Mouse (Mus musculus) urinary bladder, postnatal 14 days (tissue): Measurements from ENCODE around the gene Dnajc4.
"Not testable (repeated sequence)": the region's sequence is repeated elsewhere in the genome, so short reads cannot be mapped to it uniquely, and the experiment has no call there.

Experiments used
- DNase-seq: peaks from one replicate; pipeline ENCODE4 v3.0.0; 2021; ENCODE audit warnings: low spot score

The Dnajc4 gene

DNA sequence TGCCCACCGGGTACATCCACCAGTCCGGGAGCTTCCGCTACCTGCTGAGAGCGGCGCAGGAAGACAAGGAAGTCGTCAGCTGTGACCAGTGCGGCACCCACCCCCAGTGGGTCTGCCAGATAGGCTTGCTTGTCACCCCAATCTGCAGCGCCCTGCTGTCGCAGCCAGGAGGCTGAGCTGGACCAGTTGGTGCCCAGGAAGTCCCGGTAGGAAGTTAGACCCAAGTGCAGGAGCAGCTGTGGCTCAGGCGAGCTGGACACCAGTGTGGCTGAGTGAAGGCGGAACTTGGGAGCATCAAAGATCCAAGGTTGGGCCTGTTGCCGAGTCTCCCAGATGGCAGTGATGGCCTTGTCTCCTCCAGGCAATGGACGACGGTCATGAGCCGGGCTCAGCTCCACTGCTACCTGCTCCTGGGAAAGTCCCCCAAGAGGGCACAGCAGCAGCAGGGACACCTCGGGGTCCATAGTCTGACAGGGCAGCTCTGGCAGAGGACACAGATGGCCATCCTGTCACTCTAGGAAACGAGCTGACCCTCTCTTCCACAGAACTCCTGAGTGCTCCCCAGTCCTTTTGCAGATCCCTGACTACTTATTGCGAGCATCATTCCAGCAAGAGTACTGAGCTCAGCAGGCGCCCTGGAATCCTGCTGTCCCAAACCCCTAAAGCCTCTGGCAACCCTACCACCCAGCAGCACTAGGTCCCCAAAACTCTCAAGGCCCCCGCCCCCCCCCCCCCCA, 3.1 kb upstream of the Dnajc4 start:
- DNase-seq: no peak

DNA sequence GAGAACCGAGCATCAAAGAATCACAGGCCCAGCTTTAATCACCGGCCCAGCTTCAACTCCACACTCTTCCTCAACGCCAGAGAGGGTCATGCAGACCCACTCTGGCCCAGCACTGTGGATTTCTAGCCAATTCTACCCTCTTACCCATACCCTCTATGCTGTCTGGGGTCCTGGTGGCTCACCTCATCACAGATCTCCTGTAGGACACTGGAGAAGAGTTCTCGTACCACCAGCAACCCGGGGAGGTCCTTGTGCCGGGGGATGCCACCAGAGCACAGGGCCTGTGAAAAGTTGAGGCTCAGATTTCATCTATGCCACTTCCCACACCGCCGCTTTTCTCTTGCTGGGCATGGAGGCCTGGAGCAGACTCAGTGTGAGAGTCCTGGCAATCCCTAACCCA, 2.1 kb upstream of the Dnajc4 start:
- no peak for DNase-seq

DNA sequence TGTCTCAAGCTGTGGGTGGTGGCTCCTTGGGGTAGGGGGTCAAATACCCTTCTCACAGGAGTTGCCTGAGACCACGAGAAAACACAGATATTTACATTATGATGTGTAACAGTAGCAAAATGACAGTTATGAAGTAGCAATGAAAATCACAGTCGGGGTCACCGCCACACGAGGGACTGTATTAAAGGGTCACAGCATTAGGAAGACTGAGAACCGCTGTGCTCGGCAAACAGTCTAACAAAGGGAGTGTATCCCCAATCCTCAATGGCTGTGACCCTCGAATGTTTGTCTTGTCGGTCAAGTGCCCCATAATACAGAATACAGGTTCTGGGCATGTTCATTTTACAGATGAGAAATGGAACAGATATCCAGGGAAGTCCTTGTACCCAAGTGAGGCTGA, 1.6 kb upstream of the Dnajc4 start:
- no peak for DNase-seq

DNA sequence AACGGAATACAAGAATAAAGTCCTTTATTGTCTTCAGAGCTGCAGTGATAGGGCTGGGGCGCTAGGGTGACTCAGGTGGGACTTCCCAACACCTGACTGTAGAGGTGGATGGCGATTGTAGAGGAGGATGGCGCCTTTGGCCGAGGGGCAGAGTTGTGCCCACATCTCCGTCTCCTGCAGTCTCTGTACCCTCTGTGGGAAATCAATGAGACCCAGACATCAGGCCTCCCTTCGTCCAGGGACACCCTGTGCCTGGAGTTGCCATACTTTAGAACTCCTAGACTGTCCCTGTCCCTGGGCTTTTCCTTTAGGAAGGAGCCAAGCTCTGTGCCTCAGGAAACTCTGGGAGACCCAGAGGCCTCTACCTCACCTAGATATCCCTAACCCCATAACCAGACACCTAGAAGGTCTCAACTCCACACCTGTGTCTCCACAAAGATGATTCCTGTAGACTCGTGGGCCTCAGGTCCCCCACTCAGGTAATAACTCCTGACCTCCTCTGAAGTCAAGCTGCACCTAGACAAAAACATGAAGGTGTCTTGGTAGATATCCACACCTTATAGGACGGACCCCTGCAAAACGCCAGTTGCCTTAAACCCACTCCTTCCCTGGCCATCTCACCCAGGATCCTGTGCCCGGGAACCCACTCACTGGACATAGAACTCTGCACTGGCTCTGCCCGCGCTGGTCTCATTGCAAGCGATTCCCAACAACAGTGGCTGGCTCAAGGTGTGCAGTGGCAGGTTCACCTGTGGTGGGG, 819 bp upstream of the Dnajc4 start:
- DNase-seq: no peak

DNA sequence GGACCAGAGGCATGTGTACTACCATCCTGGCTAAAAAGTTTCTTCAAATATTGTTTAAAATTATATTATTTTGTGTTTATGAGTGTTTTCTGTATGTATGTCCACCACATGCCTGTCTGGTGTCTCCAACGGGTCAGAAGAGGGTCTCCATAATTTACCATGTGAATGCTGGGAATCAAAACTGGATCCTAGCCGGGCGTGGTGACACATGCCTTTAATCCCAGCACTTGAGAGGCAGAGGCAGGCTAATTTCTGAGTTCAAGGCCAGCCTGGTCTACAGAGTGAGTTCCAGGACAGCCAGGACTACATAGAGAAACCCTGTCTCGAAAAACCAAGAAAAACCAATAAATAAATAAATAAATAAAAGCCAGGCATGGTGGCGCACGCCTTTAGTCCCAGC, 1.2 kb downstream of the Dnajc4 start:
- not testable (repeated sequence) for DNase-seq

DNA sequence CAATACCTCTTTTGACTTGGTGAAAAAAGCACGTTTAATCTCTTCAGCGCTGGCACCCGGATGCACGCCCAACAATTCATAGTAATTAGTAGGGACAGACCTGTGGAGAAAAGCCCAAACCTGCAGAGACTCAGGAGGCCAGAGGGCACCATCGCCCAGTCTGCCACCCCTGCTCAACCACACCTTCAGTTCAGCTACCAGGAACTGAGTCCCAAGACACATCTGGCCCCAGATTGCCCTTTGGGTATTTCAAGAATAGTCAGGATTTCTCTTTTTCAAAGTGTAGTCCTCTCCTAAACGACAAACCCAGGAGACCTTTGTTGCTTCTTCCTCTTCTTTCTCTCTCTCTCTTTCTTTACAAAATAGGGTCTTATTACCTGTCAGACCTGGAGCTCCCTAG, 1.7 kb downstream of the Dnajc4 start:
- DNase-seq: no peak

DNA sequence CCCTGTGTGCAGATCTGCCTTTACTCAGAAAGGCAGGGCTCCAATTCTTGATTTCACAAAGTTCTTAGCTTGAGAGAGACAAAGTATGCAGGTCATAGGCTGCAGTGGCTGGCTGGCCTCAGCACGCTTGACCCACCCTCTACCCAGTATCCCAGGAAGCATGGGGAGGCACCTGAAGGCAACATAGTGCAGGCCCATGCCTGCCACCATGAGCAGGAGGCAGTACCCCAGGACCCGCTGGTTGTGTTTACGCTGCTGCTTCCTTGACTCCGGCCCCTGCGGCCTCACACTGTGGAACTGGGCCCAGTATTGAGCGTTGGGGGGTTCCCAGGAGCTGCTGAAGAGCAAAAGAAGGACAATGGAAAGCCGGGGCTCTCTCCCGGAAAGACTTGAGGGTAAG, 3.1 kb downstream of the Dnajc4 start:
- peak; percentile 68 for DNase-seq

DNA sequence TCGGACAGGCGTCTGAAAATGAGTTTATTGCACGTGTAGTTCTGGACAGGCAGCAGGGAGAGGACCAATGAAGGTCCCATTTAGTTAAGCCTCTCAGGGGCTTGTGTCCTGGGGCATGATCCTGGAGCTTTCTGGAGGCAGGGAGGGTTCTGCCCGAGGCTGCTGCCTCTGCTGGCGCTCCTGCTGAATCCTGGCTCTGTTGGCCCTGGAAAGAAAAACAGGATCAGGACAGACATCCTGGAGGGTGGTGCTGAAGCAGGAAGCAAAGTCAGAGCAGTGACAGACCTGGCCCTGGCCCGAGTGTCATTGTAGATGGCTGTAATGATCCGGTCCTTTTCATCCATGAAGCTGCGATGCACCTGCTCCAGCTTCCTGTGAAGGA, 4.5 kb downstream of the Dnajc4 start:
- no peak for DNase-seq

DNA sequence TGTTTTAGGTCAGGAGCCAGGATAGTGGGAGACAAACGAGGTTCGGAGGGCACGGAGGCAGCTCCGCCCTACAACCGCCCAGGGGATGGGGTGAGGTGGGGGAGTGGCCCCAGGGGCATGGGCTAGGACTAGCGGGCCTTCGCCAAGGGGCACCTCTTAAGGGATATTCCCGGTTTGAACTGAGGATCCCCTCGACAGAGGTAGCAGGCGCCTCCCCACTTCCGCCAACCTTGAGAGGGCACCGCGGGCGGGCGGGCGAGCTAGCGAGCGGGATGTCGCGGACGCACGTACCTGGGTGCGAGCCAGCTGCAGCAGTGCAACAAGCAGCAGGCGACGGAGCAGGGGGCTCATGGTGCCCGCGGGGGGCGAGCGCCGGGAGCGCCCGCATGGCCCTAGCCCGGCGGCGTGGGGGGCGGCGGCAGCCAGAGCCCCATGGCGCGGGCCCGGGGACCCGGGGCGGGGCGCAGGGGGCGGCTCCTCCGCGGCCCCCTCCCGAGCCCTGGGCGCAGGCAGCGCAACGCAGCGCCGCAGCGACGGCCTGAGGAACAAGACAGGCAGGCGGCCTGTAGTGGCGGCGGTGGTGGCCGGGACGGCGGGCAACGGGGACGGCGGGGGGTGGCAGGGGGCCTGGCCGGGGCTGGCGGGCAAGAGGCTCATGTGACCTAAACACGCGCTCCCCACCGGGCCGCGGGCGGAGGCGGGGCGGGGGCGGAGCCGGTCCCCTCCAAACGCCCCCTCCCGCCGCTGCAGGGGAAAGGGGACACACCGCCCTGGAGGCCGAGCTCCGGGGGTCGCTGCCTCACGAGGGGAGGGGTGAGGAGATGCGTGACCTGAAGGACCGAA, 5.1 kb downstream of the Dnajc4 start, which contains the start of gene Vegfb:
Gene Vegfb (minus strand): TSS at position 591 of the 843 bp plus-strand sequence.
- DNase-seq: peak; percentile 68

DNA sequence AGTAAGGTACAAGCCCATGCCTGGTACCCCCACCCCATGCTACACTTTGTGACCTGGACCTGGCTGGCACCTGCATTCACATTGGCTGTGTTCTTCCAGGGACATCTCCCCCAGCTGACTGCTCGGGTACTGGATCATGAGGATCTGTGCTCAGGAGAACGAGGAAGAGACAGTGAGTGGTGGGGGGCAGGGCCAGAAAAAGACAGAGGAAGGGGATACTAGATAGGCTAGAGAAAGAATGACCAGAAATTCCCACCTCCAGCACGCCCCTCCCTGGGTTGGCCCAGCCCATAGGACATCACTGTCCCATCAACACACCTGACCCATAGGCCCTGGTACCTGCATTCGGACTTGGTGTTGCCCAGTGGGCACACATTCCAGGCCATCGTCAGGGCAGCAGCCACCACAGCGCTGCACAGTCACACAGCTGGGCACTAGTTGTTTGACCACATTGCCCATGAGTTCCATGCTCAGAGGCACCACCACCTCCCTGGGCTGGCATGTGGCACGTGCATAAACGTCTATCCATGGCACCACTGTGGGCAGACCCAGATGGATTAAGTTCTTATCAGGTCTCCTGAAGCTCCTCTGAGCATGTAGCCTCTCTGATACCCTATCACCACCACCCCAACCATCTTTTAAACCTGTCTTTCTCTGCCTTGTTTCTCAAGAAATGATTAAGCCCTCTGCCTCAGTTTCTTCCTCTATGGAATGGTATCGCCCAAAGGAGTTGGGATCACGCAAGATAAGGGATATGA, 6.2 kb downstream of the Dnajc4 start:
- DNase-seq: no peak

DNA sequence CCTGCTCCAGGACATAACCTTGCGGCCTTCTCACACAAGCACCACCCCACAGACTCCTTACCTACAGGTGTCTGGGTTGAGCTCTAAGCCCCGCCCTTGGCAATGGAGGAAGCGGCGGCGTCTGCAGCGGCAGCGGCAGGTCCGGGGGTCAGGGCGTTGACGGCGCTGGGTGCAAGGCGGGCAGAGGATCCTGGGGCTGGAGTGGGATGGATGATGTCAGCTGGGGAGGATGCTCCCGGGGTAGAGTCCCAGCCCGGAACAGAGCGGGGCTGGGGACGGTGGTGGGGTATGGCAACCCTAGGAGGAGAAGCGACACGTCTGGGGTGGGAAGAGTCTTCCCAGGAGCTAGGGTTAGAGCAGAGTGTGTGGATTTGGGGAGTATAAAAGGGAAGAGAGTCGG, 7.1 kb downstream of the Dnajc4 start:
- no peak for DNase-seq

DNA sequence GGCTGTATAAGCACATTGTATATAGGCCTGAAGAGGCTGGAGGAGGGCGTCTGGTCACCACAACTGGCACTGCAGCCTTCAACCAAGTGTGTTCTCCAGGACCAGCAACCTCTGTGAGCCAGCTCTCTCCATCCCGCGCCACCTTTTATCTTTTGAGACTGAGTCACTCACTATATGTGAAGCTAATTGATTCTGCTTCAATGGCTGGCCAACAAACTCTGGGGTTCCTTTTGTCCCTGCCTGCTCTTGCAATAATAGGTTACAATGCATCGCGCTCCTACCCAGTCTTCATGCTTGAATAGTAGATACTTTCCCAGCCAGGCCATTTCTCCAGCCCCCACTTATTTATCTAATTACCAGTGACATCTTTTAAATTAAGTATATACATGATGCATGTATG, 8.8 kb downstream of the Dnajc4 start:
- no peak for DNase-seq

DNA sequence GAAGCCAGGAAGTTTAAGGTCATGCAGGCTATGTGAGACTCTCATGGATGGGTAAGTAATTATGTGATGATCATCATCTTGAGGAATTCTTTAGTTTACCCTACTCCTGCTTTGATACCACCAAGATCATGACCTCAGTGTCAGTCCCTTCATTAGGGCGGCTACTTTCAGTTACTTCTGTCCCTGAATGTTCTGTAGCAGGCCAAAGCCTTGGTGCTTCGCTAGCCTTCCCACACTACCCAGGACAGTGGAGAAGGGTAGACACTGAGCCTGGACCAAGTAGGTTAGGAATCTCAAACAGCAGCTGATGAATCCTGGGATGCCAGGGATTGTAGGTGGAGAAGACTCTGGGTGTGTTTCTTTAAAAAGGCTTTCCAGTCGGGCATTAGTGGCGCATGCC, 10.9 kb downstream of the Dnajc4 start:
- DNase-seq: no peak

DNA sequence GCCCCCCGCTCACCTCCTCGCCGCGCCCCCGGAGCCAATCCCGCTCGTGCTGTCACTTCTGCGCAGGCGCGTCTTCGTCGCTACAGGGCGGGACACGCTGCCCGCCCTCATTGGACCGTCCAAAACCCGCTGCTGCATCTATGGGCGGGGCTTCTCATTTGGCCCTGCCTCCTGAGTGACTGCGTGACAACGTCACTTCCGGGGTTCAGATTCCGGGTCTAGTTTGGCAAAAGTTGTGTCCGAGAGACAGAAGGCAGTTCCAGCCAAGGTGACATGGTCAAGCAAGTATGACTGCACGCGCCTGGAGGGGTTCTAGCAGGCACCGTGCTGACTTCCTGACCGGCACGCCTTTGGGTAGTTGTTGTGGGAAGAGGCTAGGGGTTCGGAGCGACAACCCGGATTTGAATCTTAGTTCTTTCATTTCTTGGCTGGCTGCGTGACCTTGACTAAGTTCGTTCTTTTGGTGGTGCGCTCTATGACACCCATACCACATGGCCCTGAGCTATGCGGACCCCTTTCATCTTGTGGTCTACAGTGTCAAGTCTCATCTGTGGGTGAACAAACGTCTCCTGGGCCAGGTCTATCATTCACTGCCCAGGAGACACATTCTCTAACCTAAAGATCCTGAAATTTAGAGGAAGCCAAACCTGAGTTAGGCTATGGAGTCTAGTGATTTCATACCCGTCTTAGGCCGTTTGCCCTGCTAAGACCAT, 11.8 kb downstream of the Dnajc4 start, which contains the start of gene Fkbp2:
Gene Fkbp2 (minus strand): TSS at position 121 of the 713 bp plus-strand sequence.
- DNase-seq: peak; percentile 99

DNA sequence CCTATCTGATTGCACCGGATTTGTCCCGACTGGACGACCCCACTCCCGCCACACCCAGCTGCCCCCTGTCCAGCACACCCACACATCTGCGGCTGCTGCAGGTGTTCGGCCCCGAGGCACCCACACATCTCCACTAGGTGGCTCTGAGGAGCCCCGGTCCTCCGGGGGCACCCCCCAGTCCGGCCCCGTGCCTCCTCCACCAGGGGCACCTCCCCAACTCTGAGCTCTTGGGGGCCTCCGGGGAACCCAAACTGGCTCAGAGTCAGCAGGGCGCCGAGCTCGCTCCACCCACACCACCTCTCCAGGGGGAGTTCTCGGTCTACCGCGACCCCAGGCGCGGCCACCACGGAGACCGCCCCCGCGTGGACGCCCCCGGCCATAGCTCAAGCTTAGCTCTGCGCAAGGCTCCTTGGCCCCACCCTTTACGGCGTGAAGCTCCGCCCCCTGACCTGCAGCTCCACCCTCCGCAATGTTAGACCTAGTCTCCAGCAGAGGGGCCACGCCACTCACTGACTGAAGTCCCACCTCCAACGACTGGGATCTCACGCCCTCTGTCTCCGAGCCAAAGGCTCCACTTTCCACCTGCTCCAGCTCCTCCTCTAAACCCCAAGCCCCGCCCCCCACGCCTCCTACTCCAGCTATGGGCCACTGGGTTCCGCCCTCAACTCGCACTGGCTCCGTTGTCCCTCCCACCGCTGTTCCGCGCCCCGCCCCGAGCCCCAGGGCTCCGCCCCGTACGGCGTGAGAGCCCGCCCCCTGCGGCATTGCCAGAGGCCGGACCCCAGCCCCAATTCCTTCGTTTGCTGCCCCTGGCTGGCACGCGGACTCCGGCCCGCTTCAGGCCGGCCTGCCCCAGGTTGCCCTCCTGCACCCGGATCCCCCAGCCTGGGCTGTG, 12.6 kb downstream of the Dnajc4 start:
- peak; percentile 100 for DNase-seq

DNA sequence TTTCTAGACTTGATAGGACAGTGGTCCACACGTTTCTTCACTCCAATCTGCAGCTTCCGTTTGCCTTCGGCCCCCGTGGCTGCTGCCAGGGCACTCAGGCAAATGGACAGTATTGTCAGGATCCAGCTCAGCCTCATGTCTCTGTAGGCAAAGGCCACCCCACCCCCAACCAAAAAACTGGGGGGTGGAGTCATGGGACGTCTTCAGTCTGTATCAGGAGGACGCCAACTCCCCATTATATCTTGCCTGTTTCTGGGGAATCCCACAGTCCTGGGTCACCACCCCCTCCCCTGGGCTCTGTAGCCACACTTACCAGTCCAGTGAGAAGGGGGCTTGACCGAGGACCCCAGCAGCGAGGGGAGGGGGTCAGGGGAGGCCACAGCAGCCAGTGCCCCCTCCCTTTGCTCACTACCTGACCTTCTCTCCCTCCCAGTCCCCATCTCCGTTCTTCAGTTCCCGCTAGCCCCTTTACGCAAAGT, 13.3 kb downstream of the Dnajc4 start:
- DNase-seq: peak; percentile 38

DNA sequence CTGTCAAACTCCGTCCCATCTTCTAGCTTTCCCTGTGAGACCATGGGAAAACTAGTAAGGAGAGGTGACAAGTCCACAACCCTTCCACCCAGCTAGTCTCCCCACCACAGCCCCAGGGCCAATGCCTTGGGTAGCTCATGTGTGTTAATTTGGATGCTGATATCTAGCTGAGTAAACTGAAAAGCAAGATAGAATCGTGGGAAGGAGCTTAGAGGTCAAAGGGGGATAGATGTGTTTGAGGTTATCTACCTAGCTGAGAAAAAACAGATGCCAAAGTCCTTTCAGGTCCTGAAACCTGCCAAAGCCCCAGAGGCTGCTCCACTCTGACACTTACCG, 13.8 kb downstream of the Dnajc4 start:
- DNase-seq: no peak

DNA sequence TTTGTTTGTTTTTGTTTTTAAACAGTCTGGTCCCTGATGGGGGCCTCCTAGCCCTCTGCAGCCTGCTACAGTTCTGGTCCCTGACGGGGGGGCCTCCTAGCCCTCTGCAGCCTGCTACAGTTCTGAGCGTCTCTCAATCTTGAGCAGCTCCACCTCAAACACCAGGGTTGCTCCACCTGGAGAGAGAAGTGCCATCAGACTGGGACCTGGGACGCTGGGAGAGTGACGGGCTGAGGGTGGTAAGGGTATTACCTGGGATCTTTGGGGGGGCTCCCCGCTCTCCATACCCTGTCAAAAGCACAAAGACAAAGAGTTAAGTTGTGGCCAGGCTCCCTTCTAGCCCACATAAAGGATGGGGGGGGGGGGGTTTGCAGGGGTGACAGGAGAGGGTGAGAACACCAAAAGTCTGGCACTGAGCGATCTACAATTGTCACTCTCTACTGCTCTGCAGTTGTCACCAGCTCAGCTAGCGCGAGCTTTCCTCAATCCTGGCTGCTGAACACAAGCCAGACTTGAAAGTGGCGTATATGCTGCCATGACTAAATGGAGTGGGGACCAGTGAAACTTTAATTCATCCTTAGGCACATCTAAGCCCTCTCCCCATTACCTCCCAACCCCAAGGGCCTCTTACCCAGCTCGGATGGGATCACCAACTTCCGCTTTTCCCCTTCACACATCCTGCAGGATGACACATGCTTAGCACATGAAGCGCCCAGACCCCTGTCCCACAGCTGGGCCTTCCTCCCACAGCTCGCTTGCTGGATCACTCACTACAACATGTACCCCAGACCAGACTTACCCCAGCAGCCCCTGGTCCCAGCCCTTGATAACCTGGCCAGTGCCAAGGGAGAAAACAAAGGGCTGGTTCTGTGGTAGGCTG, 14.4 kb downstream of the Dnajc4 start:
- DNase-seq: no peak
